Mouse (Mus musculus) adrenal gland, adult 8-10 months (tissue): ENCODE measurements around the gene Slc16a13. TPM values are rescaled to one million over a fixed set of nuclear protein-coding genes. Genes with fewer than 3 reads are reported as not detected.
A peak's percentile ranks its signal among the peaks of the same experiment; 100 is the strongest.

ENCODE experiments used
- DNase-seq: peaks from one replicate; pipeline ENCODE4 v3.0.0; 2022
- total RNA-seq, 4 experiments: library from RNA; stranded (reverse); gene quantifications; 2 replicates each; pipeline ENCODE4 v1.2.4; 2022

Gene Slc16a13
- total RNA-seq, 4 experiments from 2014 or later, result 4.4 to 9.4 (median 6.6) TPM

DNA sequence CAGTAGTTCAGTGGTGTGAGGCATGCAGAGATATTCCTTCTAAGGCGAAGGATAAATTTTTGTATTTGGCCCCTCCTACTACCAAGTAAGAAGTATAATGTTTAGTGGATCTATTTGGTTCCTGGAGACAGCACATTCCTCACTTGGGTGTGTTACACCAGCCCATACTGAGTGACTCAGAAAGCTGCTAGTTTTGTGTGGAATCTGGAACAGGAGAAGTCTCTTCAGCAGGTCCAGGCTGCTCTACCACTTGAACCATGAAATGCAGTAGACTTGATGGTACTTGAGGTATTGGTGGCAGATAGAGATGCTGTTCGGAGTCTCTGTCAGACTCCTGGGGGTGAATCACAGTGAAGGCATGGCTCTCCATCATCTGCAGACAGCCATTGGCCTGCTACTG, 10.2 kb downstream of the Slc16a13 start:
- DNase-seq, result no peak

DNA sequence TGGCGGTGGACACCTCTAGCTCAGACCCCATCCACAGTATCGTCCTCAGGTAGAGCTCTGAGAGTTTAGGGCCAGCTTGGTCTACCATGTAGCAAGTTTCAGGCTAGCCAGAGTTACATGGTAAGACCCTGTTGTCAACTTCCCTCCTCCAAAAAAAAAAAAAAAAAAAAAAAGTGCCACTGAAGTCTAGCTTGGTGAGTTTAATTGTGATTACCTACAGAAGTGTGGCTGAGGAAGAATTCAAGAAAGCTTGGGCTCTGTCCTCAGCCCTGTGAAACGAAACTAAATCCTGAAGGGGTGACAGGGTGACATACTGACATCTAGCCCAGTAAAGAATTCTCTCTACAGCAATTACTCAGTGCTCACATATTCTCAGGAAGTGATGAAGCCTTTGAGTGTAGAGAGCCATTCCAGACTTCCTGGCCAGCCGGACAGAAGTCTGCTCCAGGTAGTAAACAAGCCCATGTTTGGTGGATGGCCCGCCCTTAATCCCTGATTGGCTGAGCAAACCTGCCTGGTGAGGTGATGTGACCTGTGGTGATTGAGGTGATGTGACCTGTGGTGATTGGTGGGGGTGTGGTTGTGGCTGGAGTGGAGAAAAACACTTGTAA, 12.0 kb downstream of the Slc16a13 start:
- no peak for DNase-seq

DNA sequence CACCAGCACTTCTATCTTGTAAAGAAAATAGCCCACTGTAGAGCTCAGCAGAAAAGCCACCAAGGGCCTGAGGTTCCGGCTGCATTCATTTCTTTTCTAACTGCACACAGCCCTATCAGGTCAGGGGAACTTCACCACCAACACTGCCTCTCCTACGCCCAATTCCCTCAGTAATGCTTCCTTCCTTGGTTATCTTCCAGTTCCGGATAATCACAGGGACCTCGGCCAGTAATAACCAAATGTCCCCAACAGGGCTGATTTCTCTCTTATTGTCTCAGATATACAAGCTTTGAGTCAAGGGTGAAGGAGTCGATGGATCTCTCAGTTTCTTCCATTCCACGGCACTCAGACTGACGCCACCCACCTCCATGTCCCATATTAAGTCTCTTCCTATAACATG, 13.6 kb downstream of the Slc16a13 start:
- no peak for DNase-seq

DNA sequence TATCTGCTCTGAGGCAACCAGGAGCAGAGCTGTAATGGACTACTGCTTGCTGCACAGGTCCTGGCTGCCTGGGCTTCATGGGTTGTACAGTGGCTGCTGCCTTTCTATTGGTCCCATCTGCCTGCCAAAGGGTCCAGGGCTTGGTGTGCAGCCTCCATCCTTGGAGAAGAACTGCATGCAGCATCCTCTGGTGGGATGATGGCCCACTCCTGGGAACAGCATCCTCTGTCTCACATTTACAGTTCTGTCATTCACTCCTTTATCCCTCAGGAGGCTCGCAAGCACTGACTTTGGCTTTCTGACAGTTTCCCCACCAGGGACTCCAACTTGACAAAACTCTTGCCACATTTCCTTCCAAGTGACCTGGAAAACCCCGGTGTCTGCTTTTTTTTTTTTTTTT, 14.1 kb downstream of the Slc16a13 start:
- no peak for DNase-seq

DNA sequence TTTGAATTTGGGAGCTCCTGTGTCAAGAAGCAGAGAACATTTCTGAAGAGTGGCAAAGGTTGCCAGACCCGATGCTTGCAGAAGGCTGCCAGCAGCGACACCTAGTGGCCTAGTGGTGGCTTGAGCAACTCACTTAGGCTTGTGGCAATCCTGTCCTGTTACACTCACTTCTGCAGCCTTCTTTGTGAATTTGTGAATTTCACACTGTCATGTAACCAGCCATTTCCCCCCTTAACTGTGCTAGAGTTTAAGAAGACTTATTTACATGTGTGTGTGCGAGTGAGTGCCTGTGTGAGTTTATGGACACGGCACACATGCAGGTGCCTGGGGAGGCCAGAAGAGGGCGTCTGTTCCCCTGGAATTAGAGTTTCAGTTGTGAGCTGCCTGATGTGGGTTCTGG, 19.2 kb downstream of the Slc16a13 start:
- peak; percentile 57 for DNase-seq

DNA sequence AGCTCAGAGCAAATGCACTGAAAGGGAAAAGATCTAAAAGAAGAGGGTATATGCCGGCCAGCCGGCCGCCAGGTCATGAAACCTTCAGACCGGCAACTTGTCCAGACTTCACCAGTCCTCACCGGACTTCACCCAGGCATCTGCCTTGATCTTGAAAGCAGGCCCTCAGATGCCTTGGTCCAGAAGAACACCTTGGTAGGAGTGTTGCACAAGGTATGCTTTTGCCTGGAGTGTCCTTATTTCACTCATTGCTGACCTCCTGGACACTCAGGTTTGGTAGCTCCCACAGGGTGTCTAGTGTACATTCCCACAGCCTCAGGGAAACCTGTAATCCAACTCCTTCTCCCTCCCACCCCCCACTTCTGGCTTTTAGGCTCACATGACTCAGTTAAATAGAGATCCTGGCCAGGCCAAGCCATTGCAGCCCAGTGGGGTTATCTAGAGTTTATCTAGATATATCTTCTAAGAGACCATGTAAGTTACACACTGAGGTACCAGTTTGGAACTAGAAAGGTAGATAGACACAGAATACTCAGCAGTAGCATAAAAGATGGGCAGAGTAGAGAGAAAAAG, 20.7 kb downstream of the Slc16a13 start:
- no peak for DNase-seq

DNA sequence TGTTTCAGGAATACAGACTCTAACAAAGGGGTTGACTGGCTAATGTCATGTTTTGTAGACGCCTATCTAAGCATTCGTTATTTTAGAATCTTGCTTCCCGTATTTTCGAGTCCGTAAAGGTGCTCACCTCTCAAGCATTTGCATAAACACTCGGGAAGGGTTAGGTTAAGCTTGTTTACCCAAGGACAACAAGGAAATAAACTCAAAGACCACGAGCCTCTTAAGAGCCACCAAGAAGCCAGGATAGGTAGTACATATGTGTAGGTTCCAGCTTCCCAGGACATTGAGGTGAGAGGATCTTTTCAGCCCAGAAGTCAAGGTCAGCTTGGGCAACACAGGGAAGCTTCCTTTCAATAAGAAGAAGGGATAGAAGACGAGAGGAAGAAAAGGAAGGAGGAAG, 21.8 kb downstream of the Slc16a13 start:
- no peak for DNase-seq

DNA sequence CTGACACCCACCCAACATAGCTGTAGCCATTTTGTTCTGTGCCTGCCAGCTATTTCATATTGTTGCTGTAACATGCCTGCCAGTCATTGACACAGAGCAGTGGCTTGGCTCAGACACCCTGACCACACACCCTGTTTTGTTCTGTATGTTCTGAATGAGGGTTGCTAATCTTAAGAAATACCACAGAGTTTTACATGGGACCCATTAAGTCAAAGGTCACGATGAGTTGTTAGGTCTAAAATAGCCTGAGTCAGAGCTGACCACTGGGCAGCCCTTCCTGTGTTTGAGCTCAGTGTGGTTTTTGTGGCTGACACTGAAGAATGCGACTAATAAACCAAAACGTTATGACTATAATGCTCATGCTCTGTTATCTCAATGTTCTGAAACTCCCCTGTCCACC, 22.5 kb downstream of the Slc16a13 start:
- no peak for DNase-seq

DNA sequence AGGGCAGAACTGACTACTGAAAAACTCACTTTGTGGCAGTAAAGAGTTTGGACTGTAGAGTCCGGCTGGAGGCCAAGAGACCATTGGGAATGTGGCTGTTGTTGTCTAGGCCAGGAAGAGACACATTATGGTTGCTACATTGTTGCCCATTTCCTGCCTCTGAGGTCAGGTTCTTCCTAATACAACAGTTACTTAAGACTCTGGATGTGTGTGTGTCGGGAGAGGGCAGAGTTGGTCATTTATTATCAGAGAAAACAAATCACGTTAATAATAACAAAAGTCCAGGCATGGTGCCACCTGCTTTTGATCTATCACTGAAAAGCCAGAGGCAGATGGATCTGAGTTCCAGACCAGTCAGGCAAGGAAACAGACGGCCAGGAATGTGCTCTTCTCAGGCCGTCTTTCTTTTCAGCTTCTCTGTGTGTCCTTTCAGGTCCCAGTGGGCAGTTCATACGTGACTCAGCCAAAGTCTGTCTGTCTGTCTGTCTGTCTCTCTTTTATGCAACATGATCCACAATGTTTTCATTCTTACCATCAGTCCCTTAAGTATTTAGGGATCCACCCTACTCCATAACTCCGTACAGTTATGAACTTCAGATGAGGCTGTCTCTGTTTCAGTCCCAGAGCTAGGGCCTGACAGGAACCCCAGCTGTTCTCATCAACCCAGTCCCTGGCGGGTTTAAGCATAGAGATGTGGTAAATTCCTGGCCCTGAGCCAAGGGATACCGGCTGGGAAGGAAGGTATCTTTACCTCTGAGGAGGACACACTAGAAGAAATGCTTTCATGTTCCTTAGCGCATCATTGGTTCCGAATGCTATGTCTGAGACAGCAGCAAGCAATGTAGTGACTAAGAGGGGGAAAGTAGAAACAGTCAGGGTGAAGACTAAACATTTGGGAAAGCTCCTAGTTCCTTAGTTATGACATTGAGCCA, 27.2 kb downstream of the Slc16a13 start:
- DNase-seq, result no peak

DNA sequence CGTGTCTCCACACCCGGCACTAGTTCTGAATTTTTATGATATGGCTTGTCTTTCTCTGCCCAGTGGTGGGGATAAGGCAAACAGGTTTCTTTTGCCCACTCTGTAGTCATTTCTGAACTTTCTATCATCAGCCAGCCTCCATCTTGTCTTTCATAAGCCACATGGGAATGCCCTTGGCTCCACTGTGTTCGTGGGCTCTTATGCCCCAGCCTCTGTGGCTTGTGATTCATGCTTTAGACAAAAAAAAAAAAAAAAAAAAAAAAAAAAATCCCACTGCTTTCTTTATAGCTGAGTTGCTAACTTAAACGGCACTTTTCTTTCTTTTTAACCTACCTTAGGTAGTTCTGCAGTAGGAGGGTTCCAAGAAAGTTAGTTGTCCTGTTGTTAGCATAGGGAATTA, 28.7 kb downstream of the Slc16a13 start:
- no peak for DNase-seq

DNA sequence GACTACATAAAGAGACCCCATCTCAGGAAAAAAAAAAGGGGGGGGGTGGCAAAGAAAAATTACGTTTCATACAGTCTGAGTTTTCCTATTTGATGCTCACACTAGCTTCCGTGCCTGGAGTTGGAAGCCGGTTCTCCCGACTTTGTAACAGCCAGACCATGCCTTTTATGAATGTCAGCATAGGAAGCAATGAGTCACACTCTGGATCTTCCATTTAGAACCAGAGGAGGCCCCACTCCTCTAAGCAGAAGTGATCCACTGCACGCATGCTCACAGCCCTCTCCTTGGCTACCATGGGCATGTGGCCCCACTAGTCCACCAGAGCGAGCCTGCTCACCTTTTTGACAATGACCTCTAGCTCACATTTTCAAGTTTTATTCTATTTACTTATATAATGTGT, 29.7 kb downstream of the Slc16a13 start:
- no peak for DNase-seq

DNA sequence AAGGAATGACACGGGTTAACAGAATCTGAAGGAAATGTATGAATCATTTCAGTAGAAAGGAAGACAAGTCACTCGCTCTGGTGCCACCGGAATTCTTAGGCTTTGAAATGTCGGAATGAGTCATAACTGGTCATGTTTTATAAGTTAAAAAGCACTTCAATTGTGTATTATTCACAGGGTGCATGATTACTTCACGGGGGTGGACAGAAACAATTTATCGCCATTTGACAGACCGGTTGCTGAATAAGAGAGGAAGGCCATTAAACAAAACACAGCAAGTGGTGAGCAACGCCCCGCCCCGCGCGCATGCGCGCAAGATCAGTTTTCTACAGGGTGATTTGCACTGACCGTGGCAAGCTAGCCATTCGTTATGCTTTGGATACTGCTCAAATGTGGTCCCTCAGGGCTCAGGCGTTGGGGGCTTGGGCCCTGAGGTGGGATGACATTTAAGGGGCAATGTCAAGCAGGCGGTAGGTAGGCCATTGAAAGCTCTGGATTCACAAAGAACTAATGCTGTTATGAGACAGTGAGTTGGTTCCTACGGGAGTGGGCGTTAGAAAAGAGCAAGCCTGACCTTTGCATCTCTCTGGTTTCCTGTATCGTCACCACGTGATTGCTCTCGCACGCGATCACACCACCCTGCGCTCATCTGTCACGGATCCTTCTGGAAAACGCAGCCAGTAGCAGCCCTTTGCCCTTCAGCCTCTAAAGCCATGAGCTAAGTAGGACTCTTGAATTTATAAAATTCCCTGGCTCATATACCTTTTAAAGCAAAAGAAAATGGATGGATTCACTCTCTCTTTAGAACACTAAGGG, 31.3 kb downstream of the Slc16a13 start:
- peak; percentile 49 for DNase-seq

DNA sequence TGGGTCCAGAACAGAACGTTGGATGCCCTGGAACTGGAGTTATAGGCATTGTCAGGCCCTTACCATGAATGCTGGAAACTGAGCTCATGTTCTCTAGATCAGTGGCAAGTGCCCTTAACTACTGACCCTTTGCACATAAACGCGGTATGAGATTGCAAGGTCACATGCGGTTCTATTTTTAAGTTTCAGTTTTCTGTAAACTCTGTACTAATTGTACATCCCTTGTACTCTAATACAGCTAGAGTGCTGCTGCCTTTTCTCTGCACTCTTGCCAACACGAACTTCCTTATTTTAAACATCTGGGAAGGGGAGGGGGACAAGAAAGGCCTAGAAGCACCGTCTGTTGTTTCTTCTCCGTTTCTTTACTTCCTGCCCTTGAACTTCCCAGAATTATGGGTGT, 35.7 kb downstream of the Slc16a13 start:
- no peak for DNase-seq

DNA sequence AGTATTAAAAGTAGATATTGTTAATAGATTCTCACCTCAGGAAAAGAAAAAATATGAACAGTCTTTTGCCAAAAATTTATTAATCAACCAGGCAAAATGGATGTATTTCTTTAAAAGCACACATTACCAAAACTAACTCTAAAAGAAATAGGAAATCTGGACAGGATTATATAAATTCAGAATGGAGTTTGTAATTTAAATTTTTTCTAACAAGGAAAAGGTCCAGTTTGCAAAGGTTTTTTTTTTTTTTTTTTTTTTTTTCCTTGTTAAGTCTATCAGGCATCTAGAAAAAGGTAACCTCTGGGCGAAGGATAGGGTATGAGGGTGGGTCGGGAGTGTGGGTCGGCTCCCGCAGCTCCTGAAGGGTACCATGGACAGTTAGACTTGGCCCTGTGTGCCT, 40.4 kb downstream of the Slc16a13 start:
- DNase-seq, result no peak

DNA sequence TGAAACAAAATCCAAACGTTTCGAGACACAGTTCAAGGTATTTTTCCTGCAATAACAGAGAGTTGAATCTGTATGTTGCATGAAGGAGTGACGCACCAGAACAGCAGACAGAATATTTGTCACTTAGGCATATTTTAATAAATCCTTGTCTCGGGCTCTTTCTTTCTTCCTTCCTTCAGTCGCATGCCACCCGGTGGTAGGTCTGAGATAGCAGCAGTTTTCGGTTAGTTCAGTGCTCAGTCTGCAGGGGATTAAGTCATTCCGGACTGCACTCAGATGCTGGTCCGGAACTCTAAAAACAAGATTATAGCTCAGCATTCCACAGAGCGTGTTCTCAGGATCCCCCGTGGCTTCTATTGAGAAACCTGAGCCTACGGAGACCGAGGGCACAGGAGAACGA, 41.5 kb downstream of the Slc16a13 start:
- DNase-seq, result no peak

DNA sequence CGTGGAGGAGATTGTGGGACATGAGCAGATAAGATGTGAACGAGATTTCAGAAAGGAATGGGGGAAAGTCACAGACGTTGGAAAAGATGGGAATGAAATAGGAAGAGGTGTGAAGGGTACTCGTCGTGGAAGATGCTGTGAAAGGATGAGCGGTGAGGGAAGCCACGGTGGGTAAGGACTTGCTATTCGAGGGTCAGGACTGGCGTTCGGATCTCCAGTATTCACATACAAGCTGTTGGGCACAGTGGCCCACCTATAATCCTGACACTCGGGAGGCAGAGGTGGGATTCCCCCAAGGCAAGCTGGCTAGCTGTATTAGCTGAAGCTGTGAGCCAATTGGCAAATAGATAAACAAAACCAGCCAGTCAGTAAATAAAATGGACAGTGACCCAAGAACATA, 42.1 kb downstream of the Slc16a13 start:
- no peak for DNase-seq

DNA sequence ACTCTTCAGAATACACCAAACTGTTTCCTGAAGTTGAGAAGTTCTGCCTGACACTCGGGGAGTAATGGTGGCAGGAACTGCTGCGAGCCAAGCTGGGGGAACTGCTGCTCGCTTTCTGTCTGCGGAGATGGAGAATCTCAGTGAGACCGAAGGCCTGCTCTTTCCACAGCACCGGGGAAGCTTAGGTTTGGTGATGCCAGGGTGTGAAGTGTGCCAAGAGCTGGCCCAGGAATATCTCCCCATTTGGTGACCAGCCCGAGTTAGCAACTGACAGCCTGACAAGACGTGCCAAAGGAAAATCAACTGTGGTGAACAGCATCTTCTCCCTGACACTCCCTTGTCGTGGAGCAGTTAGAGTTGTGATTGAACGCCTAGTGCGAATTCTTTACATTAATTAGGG, 42.6 kb downstream of the Slc16a13 start:
- no peak for DNase-seq

DNA sequence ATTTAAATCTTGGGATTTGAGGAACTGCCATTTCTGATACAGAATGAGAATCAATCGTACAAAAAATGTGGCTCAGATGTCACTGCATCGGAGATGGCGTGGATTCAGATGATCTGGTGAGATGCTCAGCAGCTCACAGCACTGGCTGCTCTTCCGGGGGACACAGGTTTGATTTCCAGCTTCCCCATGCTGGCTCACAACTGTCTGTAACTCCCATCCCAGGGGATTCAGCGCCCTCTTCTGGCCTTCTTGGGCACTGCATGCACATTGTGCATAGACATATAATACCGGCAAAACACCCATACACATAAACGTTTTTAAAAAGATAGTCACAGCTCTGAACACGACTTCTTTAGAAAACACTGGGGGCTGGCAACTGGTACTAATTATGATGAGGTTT, 43.2 kb downstream of the Slc16a13 start:
- DNase-seq, result no peak

DNA sequence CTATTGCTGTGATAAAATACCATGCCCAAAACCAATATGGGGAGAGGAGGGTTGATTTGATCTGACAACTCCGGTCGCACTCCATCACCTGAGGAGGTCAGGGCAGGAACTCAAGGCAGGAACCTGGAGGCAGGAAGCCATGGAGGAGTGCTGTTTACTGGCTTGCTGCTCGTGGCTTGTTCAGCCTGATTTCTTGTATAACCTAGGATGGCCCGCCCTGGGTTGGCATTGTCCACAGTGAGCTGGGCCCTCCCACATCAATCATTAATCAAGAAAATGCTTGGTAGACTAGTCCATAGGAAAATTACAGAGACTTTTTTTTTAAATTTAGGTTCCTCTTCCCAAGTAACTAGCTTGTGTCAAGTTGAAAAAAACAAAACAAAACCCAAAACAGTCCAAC, 46.4 kb downstream of the Slc16a13 start:
- DNase-seq, result no peak

DNA sequence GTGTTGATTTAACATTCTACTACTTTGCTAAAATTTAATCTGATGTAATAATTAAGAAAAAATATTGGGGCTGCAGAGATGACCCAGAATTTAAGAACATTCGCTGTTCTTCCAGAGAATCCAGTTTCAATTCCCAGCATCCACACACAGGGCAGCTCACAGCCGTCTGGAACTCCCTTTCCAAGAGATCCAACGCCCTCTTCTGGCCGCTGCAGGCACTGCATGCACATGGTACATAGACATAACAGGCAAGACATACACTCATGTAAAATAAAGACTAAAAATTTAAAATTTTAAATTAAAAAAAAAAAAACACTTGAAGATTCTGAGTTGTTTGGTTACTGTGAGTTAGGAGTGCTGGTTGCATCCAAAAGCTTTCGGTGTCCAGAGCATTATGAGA, 48.6 kb downstream of the Slc16a13 start:
- no peak for DNase-seq

DNA sequence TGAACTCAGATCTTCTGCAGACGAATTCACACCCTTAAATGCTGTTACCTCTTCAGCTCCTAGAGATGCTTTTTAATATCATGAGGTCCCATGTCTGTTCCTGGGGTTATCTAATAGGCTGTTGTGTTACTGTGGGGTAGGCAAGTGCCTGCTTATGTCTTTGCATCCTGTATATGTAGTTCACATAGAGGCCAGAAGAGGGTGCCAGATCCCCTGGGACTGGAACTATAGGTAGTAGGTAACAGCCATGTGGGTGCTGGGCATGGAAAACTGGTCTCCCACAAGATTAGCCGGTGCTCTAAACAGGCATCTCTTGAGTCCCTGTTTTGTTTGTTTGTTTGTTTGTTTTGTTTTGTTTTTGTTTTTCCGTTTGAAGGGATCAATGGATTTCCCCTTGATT, 49.0 kb downstream of the Slc16a13 start:
- DNase-seq, result no peak

DNA sequence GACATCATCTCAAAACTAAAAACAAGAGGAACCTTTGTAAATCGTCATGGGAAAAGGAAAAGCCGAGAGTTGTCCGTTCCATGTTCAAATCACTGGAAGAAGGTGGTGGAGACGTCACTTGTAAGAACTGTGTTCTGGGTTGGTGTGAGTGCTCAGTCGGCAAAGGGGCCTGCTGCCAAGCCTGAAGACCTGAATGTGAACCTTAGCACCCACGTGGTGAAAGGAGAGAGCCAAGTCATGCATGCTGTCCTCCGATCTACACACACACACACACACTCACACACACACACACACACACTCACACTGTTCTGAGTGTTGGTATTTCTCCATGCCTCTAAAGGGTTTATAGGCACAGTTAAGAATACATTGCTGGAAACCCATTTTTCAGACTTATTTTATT, 49.7 kb downstream of the Slc16a13 start:
- DNase-seq, result no peak

DNA sequence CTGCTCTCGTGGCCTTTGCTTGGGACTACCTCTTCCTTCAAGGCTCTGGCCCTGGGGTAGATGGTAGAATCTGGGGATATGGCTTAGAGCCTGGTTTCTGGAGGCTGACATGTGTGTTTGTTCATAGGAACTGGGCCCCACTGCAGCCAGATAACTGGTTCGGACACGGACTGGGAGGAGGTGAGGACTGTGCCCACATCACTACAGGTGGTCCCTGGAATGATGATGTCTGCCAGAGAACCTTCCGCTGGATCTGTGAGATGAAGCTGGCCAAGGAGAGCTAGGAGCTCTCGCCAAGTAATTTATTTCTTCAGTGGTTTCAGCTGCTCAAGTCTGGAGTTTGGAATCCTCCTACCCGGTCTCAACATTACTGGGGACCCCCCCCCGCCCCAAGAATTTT, 50.6 kb downstream of the Slc16a13 start:
- DNase-seq, result no peak
